Mouse (Mus musculus): Measurements from ENCODE around the gene Cacna1b. TPM values are rescaled to one million over a fixed set of nuclear protein-coding genes. Genes with fewer than 3 reads are reported as not detected.

Gene Cacna1b
- polyA plus RNA-seq (2014; fragmentation: Illumina TruSeq; extraction: RNeasy Lipid Tissue Mini Kit (QIAGEN cat#74804); ENCODE audit: low read depth, low replicate concordance), result not detected

DNA sequence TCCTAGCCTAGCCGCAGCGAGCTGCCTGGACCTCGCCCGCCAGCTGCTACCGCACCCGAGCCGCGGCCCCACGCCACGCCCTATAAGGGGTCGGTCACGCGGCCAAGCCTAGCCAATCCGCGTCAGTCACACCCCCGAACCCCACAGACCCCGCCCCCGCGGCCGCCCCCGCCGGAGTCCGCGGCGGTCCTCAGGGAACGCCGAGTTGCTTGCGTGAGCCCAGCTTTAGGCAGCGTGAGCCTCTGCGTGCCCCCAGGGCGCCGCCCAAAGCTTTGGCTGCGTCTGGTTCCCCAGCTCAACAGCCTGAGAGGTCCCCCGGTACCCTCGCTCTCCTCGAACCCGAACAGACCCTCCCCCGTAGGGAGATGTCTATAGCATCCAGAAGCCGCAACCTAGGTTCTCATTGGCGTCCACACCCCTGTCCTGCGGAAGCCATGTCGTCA lies at the start of gene Cacna1b:
Gene Cacna1b (minus strand): TSS at position 38 of the 443 bp plus-strand sequence.

Other genes with a start within 250 kb of the Cacna1b start
- gene Ehmt1, start 156.5 kb upstream of the Cacna1b start, polyA plus RNA-seq (2014; fragmentation: Illumina TruSeq; extraction: RNeasy Lipid Tissue Mini Kit (QIAGEN cat#74804); ENCODE audit: low read depth, low replicate concordance), result 7.6 TPM
- gene Arrdc1, start 172.1 kb upstream of the Cacna1b start, polyA plus RNA-seq (2014; fragmentation: Illumina TruSeq; extraction: RNeasy Lipid Tissue Mini Kit (QIAGEN cat#74804); ENCODE audit: low read depth, low replicate concordance), result not detected
- 3.2 TPM for gene Zmynd19, start 186.6 kb upstream of the Cacna1b start, polyA plus RNA-seq (2014; fragmentation: Illumina TruSeq; extraction: RNeasy Lipid Tissue Mini Kit (QIAGEN cat#74804); ENCODE audit: low read depth, low replicate concordance)
- gene Dph7, start 199.2 kb upstream of the Cacna1b start, polyA plus RNA-seq (2014; fragmentation: Illumina TruSeq; extraction: RNeasy Lipid Tissue Mini Kit (QIAGEN cat#74804); ENCODE audit: low read depth, low replicate concordance), result 1.9 TPM
- 22.5 TPM for gene Mrpl41, start 211.9 kb upstream of the Cacna1b start, polyA plus RNA-seq (2014; fragmentation: Illumina TruSeq; extraction: RNeasy Lipid Tissue Mini Kit (QIAGEN cat#74804); ENCODE audit: low read depth, low replicate concordance)
- 26.6 TPM for gene Pnpla7, start 212.9 kb upstream of the Cacna1b start, polyA plus RNA-seq (2014; fragmentation: Illumina TruSeq; extraction: RNeasy Lipid Tissue Mini Kit (QIAGEN cat#74804); ENCODE audit: low read depth, low replicate concordance)